Mouse (Mus musculus) MEL (cell line): ENCODE measurements around the gene Emg1. TPM values are rescaled to one million over a fixed set of nuclear protein-coding genes. Genes with fewer than 3 reads are reported as not detected.

Source experiments
- DNase-seq: peaks from one replicate; pipeline ENCODE4 v3.0.0; 2011; ENCODE audit warnings: low read depth, low spot score
- H3K27ac ChIP-seq: 2 replicates; pipeline ENCODE4 v1.5.1; 2012; ENCODE audit warnings: low read depth, mild to moderate bottlenecking, control low read depth, low read length, moderate library complexity; ENCODE audit not compliant: control insufficient read depth
- H3K27me3 ChIP-seq, 2 experiments: fragments of 150-350 bp in 1 of 2; sonication (generic) in 1 of 2; 2 replicates each; pipeline ENCODE4 v1.6.1; 2012; ENCODE audit warnings: low read length in 2 of 2, mild to moderate bottlenecking in 2 of 2, improper control_type of control experiment in 1 of 2, moderate library complexity in 1 of 2; ENCODE audit not compliant: insufficient read depth in 2 of 2, control insufficient read depth in 1 of 2
- H3K36me3 ChIP-seq, 2 experiments: 2 replicates each; pipeline ENCODE4 v1.6.1; 2012 to 2014; ENCODE audit warnings: low read length in 2 of 2, improper control_type of control experiment in 1 of 2, inconsistent platforms in 1 of 2, mild to moderate bottlenecking in 1 of 2; ENCODE audit not compliant: insufficient read depth in 2 of 2, control insufficient read depth in 1 of 2
- H3K4me1 ChIP-seq, 2 experiments: fragments of 150-350 bp in 1 of 2; sonication (generic) in 1 of 2; 2 replicates each; pipeline ENCODE4 v1.6.1; 2012; ENCODE audit warnings: low read length in 2 of 2, improper control_type of control experiment in 1 of 2, mild to moderate bottlenecking in 1 of 2; ENCODE audit not compliant: insufficient read depth in 2 of 2, control insufficient read depth in 1 of 2
- H3K4me3 ChIP-seq, 2 experiments: fragments of 150-350 bp in 1 of 2; sonication (generic) in 1 of 2; 2 replicates each; pipeline ENCODE4 v1.5.1; 2012; ENCODE audit warnings: low read depth in 2 of 2, low read length in 2 of 2, mild to moderate bottlenecking in 2 of 2, moderate library complexity in 2 of 2, control low read depth in 1 of 2, improper control_type of control experiment in 1 of 2; ENCODE audit not compliant: control insufficient read depth in 1 of 2, insufficient read depth in 1 of 2
- H3K79me2 ChIP-seq: 2 replicates; pipeline ENCODE4 v1.6.1; 2012; ENCODE audit warnings: mild to moderate bottlenecking, low read length, moderate library complexity; ENCODE audit not compliant: control insufficient read depth, poor library complexity, insufficient read depth
- H3K9ac ChIP-seq: 2 replicates; pipeline ENCODE4 v1.6.1; 2012; ENCODE audit warnings: low read depth, mild to moderate bottlenecking, control low read depth, low read length, moderate library complexity; ENCODE audit not compliant: control insufficient read depth, poor library complexity, severe bottlenecking
- H3K9me3 ChIP-seq: fragments of 150-350 bp; sonication (generic); replicated peaks from 2 replicates; pipeline ENCODE4 v1.6.1; 2012; ENCODE audit warnings: mild to moderate bottlenecking, low read length, improper control_type of control experiment, moderate library complexity; ENCODE audit not compliant: insufficient read depth
- ELF1 ChIP-seq: IDR thresholded peaks from 2 replicates; pipeline ENCODE4 v1.6.1; 2014; ENCODE audit warnings: low read depth, mild to moderate bottlenecking, inconsistent platforms, low read length, improper control_type of control experiment, moderate library complexity
- GATA1 ChIP-seq: IDR thresholded peaks from 2 replicates; pipeline ENCODE4 v1.6.1; 2011; ENCODE audit warnings: low read depth, low read length, improper control_type of control experiment
- HCFC1 ChIP-seq: IDR thresholded peaks from 2 replicates; pipeline ENCODE4 v1.6.1; 2012; ENCODE audit warnings: low read depth, mild to moderate bottlenecking, inconsistent platforms, low read length, improper control_type of control experiment, moderate library complexity
- KAT2A ChIP-seq: conservative IDR thresholded peaks from 2 replicates; pipeline ENCODE4 v1.6.1; 2012; ENCODE audit warnings: low read depth, low read length, improper control_type of control experiment, inconsistent platforms
- MXI1 ChIP-seq: IDR thresholded peaks from 2 replicates; pipeline ENCODE4 v1.6.1; 2011; ENCODE audit warnings: mild to moderate bottlenecking, low read depth, low read length, improper control_type of control experiment
- MYB ChIP-seq: IDR thresholded peaks from 2 replicates; pipeline ENCODE4 v1.6.1; 2011; ENCODE audit warnings: mild to moderate bottlenecking, low read depth, low read length, improper control_type of control experiment
- RAD21 ChIP-seq: IDR thresholded peaks from 2 replicates; pipeline ENCODE4 v1.6.1; 2011; ENCODE audit warnings: mild to moderate bottlenecking, low read depth, low read length, improper control_type of control experiment
- SMC3 ChIP-seq: IDR thresholded peaks from 2 replicates; pipeline ENCODE4 v1.6.1; 2011; ENCODE audit warnings: low read depth, low read length, improper control_type of control experiment
- TAL1 ChIP-seq: IDR thresholded peaks from 2 replicates; pipeline ENCODE4 v1.6.1; 2012; ENCODE audit warnings: mild to moderate bottlenecking, inconsistent platforms, low read length, moderate library complexity, mixed read lengths
- TCF12 ChIP-seq: IDR thresholded peaks from 2 replicates; pipeline ENCODE4 v1.6.1; 2014; ENCODE audit warnings: low read depth, mild to moderate bottlenecking, inconsistent platforms, low read length, improper control_type of control experiment, moderate library complexity
- USF1 ChIP-seq: IDR thresholded peaks from 2 replicates; pipeline ENCODE4 v1.6.1; 2014; ENCODE audit warnings: low read depth, mild to moderate bottlenecking, inconsistent platforms, low read length, improper control_type of control experiment, moderate library complexity
- polyA plus RNA-seq, 2 experiments: library from polyadenylated mRNA; stranded (reverse) in 1 of 2; unstranded in 1 of 2; fragments of >175 nt in 1 of 2; fragments of >200 nt in 1 of 2; gene quantifications; 2 replicates each; pipeline versions ENCODE4 v1.2.1 to v1.2.4; 2012; ENCODE audit warnings: low replicate concordance in 2 of 2, low read depth in 1 of 2; ENCODE audit not compliant: insufficient read length in 2 of 2, insufficient read depth in 1 of 2, missing spikeins in 1 of 2
- total RNA-seq: library from RNA; depleted of rRNA; stranded (reverse); fragments of 300-350 nt; gene quantifications from 2 replicates; pipeline ENCODE4 v1.2.3, GENCODE M21; 2012

Gene Emg1
- total and polyA plus RNA-seq, 3 experiments = 346 to 391 TPM; not detected in 1

DNA sequence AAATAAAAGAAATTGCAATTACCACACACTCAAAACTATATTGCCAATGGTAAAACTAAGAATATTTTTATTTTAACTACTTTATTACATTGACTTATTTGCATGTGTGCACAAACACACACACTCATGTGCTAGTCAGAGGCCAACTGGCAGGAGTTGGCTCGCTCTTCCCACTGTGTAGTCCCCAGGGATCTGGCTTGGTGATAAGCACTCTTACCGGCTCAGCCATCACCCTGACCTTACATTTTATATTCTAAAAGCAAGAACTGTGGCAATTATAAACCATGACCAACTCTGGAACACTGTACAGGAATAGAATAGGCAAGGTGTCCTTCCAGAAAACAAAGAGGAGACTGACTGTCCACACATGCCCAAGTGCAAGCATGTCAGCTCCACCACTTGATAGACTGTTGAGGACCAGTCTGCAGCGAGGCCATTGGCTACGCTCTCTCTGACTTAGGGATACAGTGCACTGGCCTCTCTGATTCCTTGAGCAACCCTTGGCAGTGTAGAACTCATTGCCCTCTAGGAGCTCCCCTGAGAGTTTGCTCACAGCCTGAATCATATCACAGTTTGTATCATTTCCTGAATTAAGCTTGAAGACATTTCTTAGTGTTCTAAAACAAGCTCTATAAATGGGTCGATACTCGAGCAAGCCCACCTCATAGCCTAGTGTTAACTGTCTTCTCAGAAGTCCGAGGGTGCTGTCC, 15.4 kb downstream of the Emg1 start:
- Histone ChIP-seq H3K4me1 (peaks cover 0 to 2% of the 10 kb centered on the region in 2 experiments; a peak in 2 of 4 replicates), H3K36me3 (peaks cover 2 to 9% of the 10 kb centered on the region in 2 experiments; a peak in 3 of 4 replicates), H3K9me3 (no peaks in the 10 kb centered on the region)

DNA sequence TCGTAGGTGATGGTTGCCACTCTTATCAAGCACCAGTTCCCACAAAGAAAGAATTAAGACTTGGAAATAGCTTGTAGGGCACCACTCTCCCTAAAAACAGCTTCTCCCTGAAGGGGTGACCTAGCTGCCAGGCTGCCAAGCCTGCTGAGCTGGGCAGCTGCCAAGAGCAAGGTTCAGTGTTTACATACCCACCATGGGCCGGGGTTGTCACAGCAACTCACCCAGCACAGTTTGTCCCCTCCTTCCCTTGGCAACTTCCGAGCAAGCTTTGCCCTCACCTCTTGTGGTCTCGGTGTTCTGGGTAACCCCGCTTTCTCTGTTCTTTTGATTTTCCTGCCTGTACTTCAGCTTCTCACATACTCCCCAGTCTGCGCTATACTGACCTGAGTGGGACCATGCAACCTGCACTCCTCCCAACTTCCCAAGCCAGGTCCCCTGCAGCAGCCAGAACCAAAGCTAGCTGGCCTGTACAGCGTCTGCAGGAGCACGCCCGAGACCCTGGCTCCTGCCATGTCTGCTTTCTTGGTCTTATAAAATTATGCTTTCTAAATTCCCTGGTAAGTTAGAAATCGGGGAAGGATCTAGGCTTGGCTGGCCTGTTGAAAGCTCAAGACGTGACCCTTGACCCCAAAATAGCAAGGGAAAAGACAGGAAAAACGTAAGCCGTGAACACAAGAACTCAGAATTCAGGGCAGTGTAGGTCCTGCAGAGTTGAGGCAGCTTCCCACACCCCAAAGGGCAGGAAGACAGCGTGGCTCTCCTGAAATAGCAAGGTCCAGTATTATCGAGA, 17.6 kb downstream of the Emg1 start:
- H3K4me3 ChIP-seq = no peak overlapping the region
- peaks cover 0 to 2% of the 10 kb centered on the region in 2 experiments; a peak in 2 of 4 replicates for H3K4me1 ChIP-seq
- H3K9ac ChIP-seq = no peak overlapping the region
- H3K27me3 ChIP-seq = no peaks in the 10 kb centered on the region
- peaks cover 2 to 14% of the 10 kb centered on the region in 2 experiments; a peak in 3 of 4 replicates for H3K36me3 ChIP-seq
- no peak for DNase-seq
- TF ChIP-seq GATA1 = no peak
- TF ChIP-seq ELF1 = no peak
- no peak for TF ChIP-seq TAL1
- no peak for TF ChIP-seq MXI1
- no peak for TF ChIP-seq KAT2A
- no peak for TF ChIP-seq RAD21
- TF ChIP-seq TCF12 = no peak
- no peak for TF ChIP-seq HCFC1
- TF ChIP-seq MYB = no peak
- TF ChIP-seq, all 39 proteins: peak for 0
- H3K27ac ChIP-seq = no peak overlapping the region
- peaks cover 8% of the 10 kb centered on the region for H3K79me2 ChIP-seq
- H3K9me3 ChIP-seq = no peaks in the 10 kb centered on the region

More for the DNA sequence above, 15.4 kb downstream of the Emg1 start:
- Histone ChIP-seq H3K9ac (no peak overlapping the region), H3K79me2 (no peaks in the 10 kb centered on the region; the same call in 1 of the 2 replicates), H3K27me3 (no peaks in the 10 kb centered on the region), H3K27ac (no peak overlapping the region), H3K4me3 (no peak overlapping the region)
- TF ChIP-seq HCFC1 (no peak), SMC3 (no peak), USF1 (no peak)
- DNase-seq = no peak
